Mouse (Mus musculus) neural tube, embryonic 14.5 days (tissue): ENCODE results near the gene Elmo2. TPM values are rescaled to one million over a fixed set of nuclear protein-coding genes. Genes with fewer than 3 reads are reported as not detected.

Experiments used
- ATAC-seq: fragments of 200-750 bp; cut with Nextera tagmentation; 2 replicates; pipeline ENCODE4 v1.8.0; 2017; ENCODE audit warnings: low read depth, mild to moderate bottlenecking, moderate TSS enrichment, moderate library complexity
- H3K27ac ChIP-seq: fragments of 300-500 bp; sonication (generic); 2 replicates; pipeline ENCODE4 v1.5.1; 2014; ENCODE audit warnings: low read depth, mild to moderate bottlenecking, control low read depth, low read length, moderate library complexity, mixed read lengths
- H3K27me3 ChIP-seq: fragments of 300-500 bp; sonication (generic); 2 replicates; pipeline ENCODE4 v1.6.1; 2014; ENCODE audit warnings: low read length; ENCODE audit not compliant: control insufficient read depth, insufficient read depth
- H3K36me3 ChIP-seq: fragments of 300-500 bp; sonication (generic); 2 replicates; pipeline ENCODE4 v1.6.1; 2014; ENCODE audit warnings: low read length, mixed read lengths; ENCODE audit not compliant: control insufficient read depth, insufficient read depth
- H3K4me1 ChIP-seq: fragments of 300-500 bp; sonication (generic); 2 replicates; pipeline ENCODE4 v1.6.1; 2014; ENCODE audit warnings: low read length; ENCODE audit not compliant: control insufficient read depth, insufficient read depth
- H3K4me2 ChIP-seq: fragments of 300-500 bp; sonication (generic); 2 replicates; pipeline ENCODE4 v1.6.1; 2014; ENCODE audit warnings: mild to moderate bottlenecking, low read depth, low read length, control low read depth
- H3K4me3 ChIP-seq: fragments of 300-500 bp; sonication (generic); 2 replicates; pipeline ENCODE4 v1.5.1; 2014; ENCODE audit warnings: low read depth, low read length, control low read depth, mixed read lengths
- H3K9ac ChIP-seq: fragments of 300-500 bp; sonication (generic); replicated peaks from 2 replicates; pipeline ENCODE4 v1.6.1; 2014; ENCODE audit warnings: low read depth, mild to moderate bottlenecking, control low read depth, low read length, mixed read lengths
- H3K9me3 ChIP-seq: fragments of 300-500 bp; sonication (generic); 2 replicates; pipeline ENCODE4 v1.6.1; 2016; ENCODE audit warnings: low read length; ENCODE audit not compliant: control insufficient read depth
- WGBS: fragments of 180-500 bp; shearing (Covaris S2); extraction: QIAGEN DNeasy Blood & Tissue Kit; methylation state at CpG from one replicate; pipeline ENCODE4 v1.1.7; 2014; 5-methylcytosine and 5-hydroxymethylcytosine counted together
- polyA plus RNA-seq: library from polyadenylated mRNA; unstranded; fragments of >200 nt; fragmentation: Nextera tagmentation; extraction: Ambion mirVana; gene quantifications from 2 replicates; pipeline ENCODE4 v1.2.1, GENCODE M21; 2014

The Elmo2 gene
- polyA plus RNA-seq, 1 experiment from 2014 or later: 98.8 TPM

DNA sequence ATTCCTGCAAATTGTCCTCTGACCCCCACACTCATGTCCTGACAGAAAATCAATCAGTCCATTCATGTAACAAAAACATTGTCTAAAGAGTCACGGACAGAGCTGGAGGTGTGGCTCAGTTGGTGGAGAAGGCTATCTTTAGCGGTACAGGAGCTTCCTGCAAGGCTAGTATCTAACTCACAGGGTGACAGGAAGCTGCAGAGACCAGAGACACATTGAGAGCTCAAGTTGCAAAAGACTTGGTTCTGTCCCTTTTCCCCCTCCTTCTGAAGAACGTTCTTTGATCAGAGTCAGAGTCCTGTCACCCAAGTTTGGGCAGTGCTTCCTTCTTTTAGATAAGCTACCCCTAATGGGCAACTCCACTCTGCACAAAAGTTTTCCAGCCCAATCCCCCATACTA is 3.4 kb upstream of the Elmo2 start:
- WGBS: 45% methylated on average over 3 of the region's 3 CpGs
- Histone ChIP-seq H3K4me2 (no peak overlapping the region), H3K9me3 (no peaks in the 10 kb centered on the region), H3K4me3 (no peak overlapping the region), H3K27me3 (no peaks in the 10 kb centered on the region), H3K36me3 (no peaks in the 10 kb centered on the region), H3K27ac (no peak overlapping the region), H3K9ac (no peak overlapping the region), H3K4me1 (peaks cover 22% of the 10 kb centered on the region)
- ATAC-seq: no peak

GRCm38 (mm10) chr2:165328746-165329145 is 2.5 kb upstream of the Elmo2 start:
- Histone ChIP-seq H3K27me3 (no peaks in the 10 kb centered on the region), H3K4me2 (no peak overlapping the region), H3K9ac (no peak overlapping the region), H3K27ac (no peak overlapping the region), H3K9me3 (no peaks in the 10 kb centered on the region), H3K4me1 (peaks cover 31% of the 10 kb centered on the region), H3K36me3 (no peaks in the 10 kb centered on the region), H3K4me3 (no peak overlapping the region)
- ATAC-seq: no peak
- WGBS: 84% methylated on average over 5 of the region's 5 CpGs

DNA sequence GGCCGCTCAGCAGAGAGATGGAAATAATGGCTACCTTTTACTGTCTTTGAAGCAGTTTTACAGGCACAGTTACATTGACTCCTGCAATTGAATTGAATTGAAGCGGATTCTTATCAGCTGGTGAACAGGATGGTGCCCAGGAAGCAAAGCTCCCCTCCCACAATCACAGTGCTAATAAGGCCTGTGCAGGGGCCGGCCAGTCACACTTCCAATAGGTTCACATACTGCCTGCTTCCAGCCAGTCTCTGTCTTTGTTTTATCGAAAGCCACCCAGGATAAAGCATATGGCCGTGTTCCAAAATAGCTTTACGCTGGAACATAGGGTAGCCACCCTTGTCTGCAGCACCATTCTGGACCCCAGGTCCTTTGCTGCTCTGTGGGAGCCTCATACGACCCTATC is 1.1 kb upstream of the Elmo2 start:
- 23% methylated on average over 7 of the region's 7 CpGs for WGBS
- Histone ChIP-seq H3K27ac (peak overlapping the region; percentile 95), H3K27me3 (no peaks in the 10 kb centered on the region), H3K4me2 (peak overlapping the region; percentile 93), H3K9me3 (no peaks in the 10 kb centered on the region), H3K4me3 (peak overlapping the region; percentile 78), H3K9ac (peak overlapping the region; percentile 66), H3K4me1 (peaks cover 35% of the 10 kb centered on the region), H3K36me3 (no peaks in the 10 kb centered on the region)
- ATAC-seq: no peak

DNA sequence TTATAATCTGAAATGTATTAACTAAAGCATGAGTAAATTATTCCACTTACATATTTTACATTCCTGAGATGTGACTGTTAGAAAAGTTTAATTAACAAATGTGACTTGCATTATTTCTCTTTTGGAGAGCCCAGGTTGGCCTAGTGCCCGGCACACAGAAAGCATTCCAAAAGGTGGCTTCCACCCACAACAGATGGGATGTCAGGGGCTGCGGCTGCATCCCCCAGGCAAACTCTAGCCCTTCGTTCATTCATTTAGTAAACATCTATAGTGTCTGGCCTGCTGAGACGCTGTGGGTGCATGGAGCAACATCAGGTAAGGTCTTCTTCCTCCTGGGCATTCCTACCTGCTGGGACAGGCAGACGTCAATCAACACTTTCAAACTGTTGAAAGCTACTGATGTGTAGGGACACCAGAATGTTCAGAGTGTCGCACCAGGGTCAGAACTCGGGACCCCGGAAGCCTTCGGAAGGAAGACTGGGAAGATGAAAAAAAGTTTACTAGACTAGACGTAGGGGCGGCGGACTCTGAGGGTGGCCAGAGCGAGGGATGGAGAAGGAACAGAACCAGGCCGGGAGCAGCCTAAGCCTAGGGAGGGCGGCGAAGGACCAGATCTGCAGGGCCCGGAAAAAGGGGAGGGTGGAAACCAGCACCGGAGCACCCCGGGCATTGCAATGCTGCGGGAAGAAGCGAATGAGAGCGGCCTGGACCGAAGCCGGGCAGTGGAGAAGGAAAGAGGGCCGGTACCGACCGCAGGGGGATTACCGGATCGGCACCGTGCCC is 567 bp downstream of the Elmo2 start:
- Histone ChIP-seq H3K27ac (no peak overlapping the region), H3K4me3 (peak overlapping the region; percentile 78), H3K36me3 (no peaks in the 10 kb centered on the region), H3K9ac (peak overlapping the region; percentile 90), H3K27me3 (no peaks in the 10 kb centered on the region), H3K9me3 (no peaks in the 10 kb centered on the region), H3K4me1 (peaks cover 35% of the 10 kb centered on the region), H3K4me2 (peak overlapping the region; percentile 93)
- 2% methylated on average over 29 of the region's 30 CpGs for WGBS
- peak; percentile 33 for ATAC-seq

DNA sequence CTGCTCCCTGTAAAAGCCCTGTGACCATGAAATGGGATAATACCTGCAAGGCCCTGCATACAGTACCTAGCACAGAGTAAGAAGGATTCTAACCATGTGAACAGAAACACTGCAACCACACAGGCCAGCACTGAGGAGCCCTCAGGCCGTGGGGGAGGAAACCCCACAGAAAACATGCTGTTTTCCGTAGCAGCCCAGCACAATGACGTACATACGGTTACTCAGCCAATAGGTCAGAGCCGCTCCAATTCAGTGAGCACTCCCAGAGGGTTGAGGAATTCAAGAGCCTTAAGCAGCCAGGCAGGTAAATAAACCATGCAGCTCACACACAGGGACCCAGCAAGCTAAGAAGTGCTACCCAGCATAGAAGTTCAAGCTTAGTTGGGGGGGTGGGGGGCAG is 2.4 kb downstream of the Elmo2 start:
- H3K4me2 ChIP-seq: no peak overlapping the region
- H3K9ac ChIP-seq: no peak overlapping the region
- no peaks in the 10 kb centered on the region for H3K9me3 ChIP-seq
- H3K27ac ChIP-seq: no peak overlapping the region
- H3K36me3 ChIP-seq: no peaks in the 10 kb centered on the region
- H3K4me3 ChIP-seq: no peak overlapping the region
- H3K27me3 ChIP-seq: no peaks in the 10 kb centered on the region
- WGBS: 23% methylated on average over 5 of the region's 5 CpGs
- H3K4me1 ChIP-seq: peaks cover 35% of the 10 kb centered on the region
- no peak for ATAC-seq

DNA sequence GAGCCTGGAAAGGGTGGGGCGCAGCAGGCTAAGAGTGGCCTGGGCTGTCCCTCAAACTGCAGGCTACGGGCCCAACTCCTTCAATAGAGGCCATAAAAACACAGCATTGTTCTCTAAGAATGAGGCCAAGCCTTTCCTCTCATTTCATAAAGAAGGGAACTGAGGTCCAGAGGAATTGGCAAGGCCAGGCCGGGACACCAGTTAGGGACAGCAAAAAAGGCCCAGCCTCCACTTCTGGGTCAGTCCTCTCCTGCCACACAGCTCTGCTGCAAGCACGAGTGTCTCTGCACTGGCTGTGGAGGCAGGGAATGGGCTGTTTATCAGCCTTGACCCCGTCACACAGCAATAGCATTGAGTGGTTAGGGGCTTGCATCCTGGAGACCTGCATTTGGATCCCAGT is 2.8 kb downstream of the Elmo2 start:
- WGBS: 36% methylated on average over 5 of the region's 5 CpGs

DNA sequence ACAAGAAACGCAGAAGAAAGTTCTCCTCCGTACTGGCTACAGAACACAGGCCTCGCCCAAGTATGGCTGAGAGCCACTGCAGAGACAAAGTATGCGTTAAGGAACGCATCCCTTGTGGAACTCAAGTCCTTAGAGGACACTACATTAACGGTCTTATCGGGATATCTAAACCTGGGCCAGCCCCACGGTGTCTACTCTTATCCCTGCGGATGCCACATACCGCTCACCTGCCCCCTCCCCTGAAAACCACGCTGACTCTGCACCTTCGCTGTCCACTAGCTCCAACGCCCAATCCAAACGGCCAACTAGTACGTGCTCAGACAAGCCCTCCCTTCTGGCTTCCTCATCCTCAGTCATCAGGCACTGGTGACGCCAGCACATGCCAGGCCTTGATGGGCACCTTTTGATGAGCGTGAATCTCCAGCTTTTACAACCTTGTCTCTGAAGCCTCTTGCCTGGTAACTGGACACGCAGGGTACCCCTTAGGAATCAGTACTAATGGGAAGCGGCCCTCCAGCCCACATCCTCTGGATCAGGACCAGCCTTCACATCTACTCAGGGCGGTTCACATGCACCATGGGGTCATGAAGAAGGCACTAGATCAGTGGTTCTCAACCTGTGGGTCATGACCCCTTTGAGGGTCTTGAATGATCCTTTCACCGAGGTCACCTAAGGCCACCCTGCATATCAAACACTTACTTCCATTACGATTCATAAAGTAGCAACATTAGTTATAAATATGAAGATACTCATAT is 4.1 kb downstream of the Elmo2 start:
- H3K27ac ChIP-seq: no peak overlapping the region
- peaks cover 38% of the 10 kb centered on the region for H3K4me1 ChIP-seq
- no peaks in the 10 kb centered on the region for H3K9me3 ChIP-seq
- no peaks in the 10 kb centered on the region for H3K36me3 ChIP-seq
- H3K9ac ChIP-seq: no peak overlapping the region
- H3K27me3 ChIP-seq: no peaks in the 10 kb centered on the region
- 91% methylated on average over 22 of the region's 22 CpGs for WGBS
- ATAC-seq: no peak
- H3K4me3 ChIP-seq: no peak overlapping the region
- no peak overlapping the region for H3K4me2 ChIP-seq

More for the DNA sequence above, 2.8 kb downstream of the Elmo2 start:
- Histone ChIP-seq H3K9ac (no peak overlapping the region), H3K4me2 (no peak overlapping the region), H3K9me3 (no peaks in the 10 kb centered on the region), H3K4me1 (peaks cover 35% of the 10 kb centered on the region), H3K27ac (no peak overlapping the region), H3K27me3 (no peaks in the 10 kb centered on the region), H3K4me3 (no peak overlapping the region), H3K36me3 (no peaks in the 10 kb centered on the region)
- ATAC-seq: no peak

GRCm38 (mm10) chr2:165321381-165321888 is 4.8 kb downstream of the Elmo2 start:
- Histone ChIP-seq H3K4me1 (peaks cover 44% of the 10 kb centered on the region), H3K4me3 (no peak overlapping the region), H3K27me3 (no peaks in the 10 kb centered on the region), H3K36me3 (no peaks in the 10 kb centered on the region), H3K9me3 (no peaks in the 10 kb centered on the region), H3K27ac (no peak overlapping the region), H3K9ac (no peak overlapping the region), H3K4me2 (no peak overlapping the region)
- 61% methylated on average over 8 of the region's 8 CpGs for WGBS
- ATAC-seq: no peak
